Mouse (Mus musculus): Measurements from ENCODE around the gene Wdhd1. TPM values are rescaled to one million over a fixed set of nuclear protein-coding genes. Genes with fewer than 3 reads are reported as not detected.

The Wdhd1 gene
- polyA plus RNA-seq, 1 experiment from 2014 or later: 13.9 TPM

GRCm38 (mm10) chr14:47304814-47305405 is 28.3 kb upstream of the Wdhd1 start:
- H3K4me1 ChIP-seq (ENCODE audit: control insufficient read depth, insufficient read depth, low read length): peaks cover 10% of the 10 kb centered on the region; the same call in 1 of the 2 replicates
- WGBS: 91% methylated on average over 6 of the region's 6 CpGs
- ATAC-seq (ENCODE audit: low read depth): no peak
- no peak overlapping the region for H3K4me2 ChIP-seq (ENCODE audit: low read depth, low read length)
- H3K9ac ChIP-seq (replicated peaks; ENCODE audit: low read depth, low read length): no peak overlapping the region
- no peaks in the 10 kb centered on the region for H3K27me3 ChIP-seq (ENCODE audit: control insufficient read depth, insufficient read depth, low read length)
- H3K36me3 ChIP-seq (ENCODE audit: control insufficient read depth, insufficient read depth, low read length): peaks cover under 1% of the 10 kb centered on the region; the same call in 1 of the 2 replicates
- no peak overlapping the region for H3K4me3 ChIP-seq (ENCODE audit: low read depth, low read length)
- no peak overlapping the region for H3K27ac ChIP-seq (ENCODE audit: low read depth, low read length)
- H3K9me3 ChIP-seq (ENCODE audit: control insufficient read depth, low read length): no peaks in the 10 kb centered on the region

GRCm38 (mm10) chr14:47302885-47303680 is 26.4 kb upstream of the Wdhd1 start:
- Histone ChIP-seq H3K27me3 (ENCODE audit: control insufficient read depth, insufficient read depth, low read length) (no peaks in the 10 kb centered on the region), H3K4me2 (ENCODE audit: low read depth, low read length) (no peak overlapping the region), H3K27ac (ENCODE audit: low read depth, low read length) (no peak overlapping the region), H3K4me3 (ENCODE audit: low read depth, low read length) (no peak overlapping the region), H3K4me1 (ENCODE audit: control insufficient read depth, insufficient read depth, low read length) (peaks cover 17% of the 10 kb centered on the region; the same call in 1 of the 2 replicates), H3K9me3 (ENCODE audit: control insufficient read depth, low read length) (no peaks in the 10 kb centered on the region), H3K36me3 (ENCODE audit: control insufficient read depth, insufficient read depth, low read length) (no peaks in the 10 kb centered on the region), H3K9ac (replicated peaks; ENCODE audit: low read depth, low read length) (no peak overlapping the region)
- no peak for ATAC-seq (ENCODE audit: low read depth)
- WGBS: 78% methylated on average over 14 of the region's 14 CpGs

- no peaks in the 10 kb centered on the region for H3K27me3 ChIP-seq (ENCODE audit: control insufficient read depth, insufficient read depth, low read length)
- H3K9me3 ChIP-seq (ENCODE audit: control insufficient read depth, low read length): no peaks in the 10 kb centered on the region
- H3K27ac ChIP-seq (ENCODE audit: low read depth, low read length): peak overlapping the region; percentile 98
- H3K9ac ChIP-seq (replicated peaks; ENCODE audit: low read depth, low read length): peak overlapping the region; percentile 98
- H3K4me3 ChIP-seq (ENCODE audit: low read depth, low read length): peak overlapping the region; percentile 97
- under 1% methylated on average over 15 of the region's 15 CpGs for WGBS
- peaks cover 17% of the 10 kb centered on the region; the same call in 1 of the 2 replicates for H3K4me1 ChIP-seq (ENCODE audit: control insufficient read depth, insufficient read depth, low read length)
- peak; percentile 58 for ATAC-seq (ENCODE audit: low read depth)
- H3K4me2 ChIP-seq (ENCODE audit: low read depth, low read length): peak overlapping the region; percentile 91
- no peaks in the 10 kb centered on the region for H3K36me3 ChIP-seq (ENCODE audit: control insufficient read depth, insufficient read depth, low read length)
Observed at GRCm38 (mm10) chr14:47298819-47299261, 22.2 kb upstream of the Wdhd1 start.

- H3K36me3 ChIP-seq (ENCODE audit: control insufficient read depth, insufficient read depth, low read length): no peaks in the 10 kb centered on the region
- H3K9ac ChIP-seq (replicated peaks; ENCODE audit: low read depth, low read length): peak overlapping the region; percentile 98
- peak overlapping the region; percentile 98 for H3K27ac ChIP-seq (ENCODE audit: low read depth, low read length)
- peak; percentile 83 for ATAC-seq (ENCODE audit: low read depth)
- H3K4me1 ChIP-seq (ENCODE audit: control insufficient read depth, insufficient read depth, low read length): peaks cover 17% of the 10 kb centered on the region; the same call in 1 of the 2 replicates
- peak overlapping the region; percentile 91 for H3K4me2 ChIP-seq (ENCODE audit: low read depth, low read length)
- H3K27me3 ChIP-seq (ENCODE audit: control insufficient read depth, insufficient read depth, low read length): no peaks in the 10 kb centered on the region
- peak overlapping the region; percentile 97 for H3K4me3 ChIP-seq (ENCODE audit: low read depth, low read length)
- no peaks in the 10 kb centered on the region for H3K9me3 ChIP-seq (ENCODE audit: control insufficient read depth, low read length)
- under 1% methylated on average over 30 of the region's 38 CpGs for WGBS
Observed at GRCm38 (mm10) chr14:47298408-47298792, 21.7 kb upstream of the Wdhd1 start.

GRCm38 (mm10) chr14:47297785-47298407 is 21.2 kb upstream of the Wdhd1 start, which contains the start of gene Mapk1ip1l:
Mapk1ip1l (plus strand) TSS chr14:47298266.
- Histone ChIP-seq H3K4me1 (ENCODE audit: control insufficient read depth, insufficient read depth, low read length) (peaks cover 13% of the 10 kb centered on the region; the same call in 1 of the 2 replicates), H3K27me3 (ENCODE audit: control insufficient read depth, insufficient read depth, low read length) (no peaks in the 10 kb centered on the region), H3K4me2 (ENCODE audit: low read depth, low read length) (peak within 1 kb of the TSS; percentile 91), H3K9ac (replicated peaks; ENCODE audit: low read depth, low read length) (peak within 1 kb of the TSS; percentile 98), H3K9me3 (ENCODE audit: control insufficient read depth, low read length) (no peaks in the 10 kb centered on the region), H3K27ac (ENCODE audit: low read depth, low read length) (peak within 1 kb of the TSS; percentile 98), H3K4me3 (ENCODE audit: low read depth, low read length) (peak within 1 kb of the TSS; percentile 97), H3K36me3 (ENCODE audit: control insufficient read depth, insufficient read depth, low read length) (no peaks in the 10 kb centered on the region)
- WGBS: 2% methylated on average over 34 of the region's 34 CpGs
- ATAC-seq (ENCODE audit: low read depth): peak; percentile 93

GRCm38 (mm10) chr14:47296232-47296631 is 19.6 kb upstream of the Wdhd1 start:
- H3K4me2 ChIP-seq (ENCODE audit: low read depth, low read length): no peak overlapping the region
- no peak overlapping the region for H3K4me3 ChIP-seq (ENCODE audit: low read depth, low read length)
- ATAC-seq (ENCODE audit: low read depth): no peak
- no peaks in the 10 kb centered on the region for H3K27me3 ChIP-seq (ENCODE audit: control insufficient read depth, insufficient read depth, low read length)
- no peak overlapping the region for H3K27ac ChIP-seq (ENCODE audit: low read depth, low read length)
- peaks cover 13% of the 10 kb centered on the region; the same call in 1 of the 2 replicates for H3K4me1 ChIP-seq (ENCODE audit: control insufficient read depth, insufficient read depth, low read length)
- H3K9ac ChIP-seq (replicated peaks; ENCODE audit: low read depth, low read length): no peak overlapping the region
- WGBS: 83% methylated on average over 2 of the region's 2 CpGs
- no peaks in the 10 kb centered on the region for H3K9me3 ChIP-seq (ENCODE audit: control insufficient read depth, low read length)
- no peaks in the 10 kb centered on the region for H3K36me3 ChIP-seq (ENCODE audit: control insufficient read depth, insufficient read depth, low read length)

GRCm38 (mm10) chr14:47294136-47294535 is 17.5 kb upstream of the Wdhd1 start:
- H3K4me1 ChIP-seq (ENCODE audit: control insufficient read depth, insufficient read depth, low read length): 0 out of 2 replicates have a peak, but pooled peaks cover 2% of the 10 kb centered on the region
- H3K4me3 ChIP-seq (ENCODE audit: low read depth, low read length): no peak overlapping the region
- no peak overlapping the region for H3K4me2 ChIP-seq (ENCODE audit: low read depth, low read length)
- WGBS: 31% methylated on average over 4 of the region's 4 CpGs
- no peaks in the 10 kb centered on the region for H3K27me3 ChIP-seq (ENCODE audit: control insufficient read depth, insufficient read depth, low read length)
- H3K27ac ChIP-seq (ENCODE audit: low read depth, low read length): no peak overlapping the region
- no peak overlapping the region for H3K9ac ChIP-seq (replicated peaks; ENCODE audit: low read depth, low read length)
- 0 out of 2 replicates have a peak, but pooled peaks cover 7% of the 10 kb centered on the region for H3K36me3 ChIP-seq (ENCODE audit: control insufficient read depth, insufficient read depth, low read length)
- no peaks in the 10 kb centered on the region for H3K9me3 ChIP-seq (ENCODE audit: control insufficient read depth, low read length)
- ATAC-seq (ENCODE audit: low read depth): no peak

- no peaks in the 10 kb centered on the region for H3K4me1 ChIP-seq (ENCODE audit: control insufficient read depth, insufficient read depth, low read length)
- no peak overlapping the region for H3K4me2 ChIP-seq (ENCODE audit: low read depth, low read length)
- H3K27ac ChIP-seq (ENCODE audit: low read depth, low read length): no peak overlapping the region
- no peak overlapping the region for H3K9ac ChIP-seq (replicated peaks; ENCODE audit: low read depth, low read length)
- ATAC-seq (ENCODE audit: low read depth): no peak
- H3K4me3 ChIP-seq (ENCODE audit: low read depth, low read length): no peak overlapping the region
- 74% methylated on average over 1 of the region's 1 CpGs for WGBS
- H3K9me3 ChIP-seq (ENCODE audit: control insufficient read depth, low read length): no peaks in the 10 kb centered on the region
- no peaks in the 10 kb centered on the region for H3K27me3 ChIP-seq (ENCODE audit: control insufficient read depth, insufficient read depth, low read length)
- H3K36me3 ChIP-seq (ENCODE audit: control insufficient read depth, insufficient read depth, low read length): 0 out of 2 replicates have a peak, but pooled peaks cover 7% of the 10 kb centered on the region
Observed at GRCm38 (mm10) chr14:47291772-47292171, 15.1 kb upstream of the Wdhd1 start.
